Mouse (Mus musculus): ENCODE measurements around the gene Car1.

DNA sequence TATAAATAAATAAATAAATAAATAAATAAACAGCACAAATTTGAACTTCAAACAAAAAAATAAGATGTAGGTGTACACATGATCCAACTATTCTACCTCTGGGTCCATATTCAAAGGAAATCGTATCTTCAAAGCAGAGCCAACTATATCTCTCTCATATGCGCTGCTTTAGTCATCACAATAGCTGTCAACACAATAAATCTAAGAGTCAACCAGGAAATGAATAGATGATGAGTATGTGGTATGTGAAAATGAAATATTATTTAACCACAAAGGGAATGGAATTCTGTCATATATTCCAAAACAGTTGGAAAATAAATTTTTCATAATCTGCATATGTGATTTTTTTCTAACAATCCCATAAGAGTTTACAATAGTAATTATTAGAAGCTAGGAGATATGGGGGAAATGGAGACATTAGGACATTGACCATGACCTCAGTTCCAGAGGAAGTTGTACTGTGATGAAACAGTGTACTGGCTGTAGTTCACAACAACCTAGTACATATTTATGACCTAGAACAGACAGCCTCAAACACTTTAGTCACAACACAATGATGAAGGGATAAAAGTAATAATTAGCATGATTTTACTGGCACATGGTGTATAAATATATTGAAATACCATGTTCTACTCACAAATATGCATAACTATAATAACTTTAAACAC lies 40.6 kb upstream of the Car1 start:
- TF ChIP-seq CTCF (IDR thresholded peaks at IDR 0.05; ENCODE audit: insufficient read depth, low read length), result no peak
- TF ChIP-seq POLR2A (IDR thresholded peaks at IDR 0.05; ENCODE audit: borderline replicate concordance, extremely low read depth, low read depth, low read length), result no peak

Data from lung, adult 2 months (tissue).